Mouse (Mus musculus): ENCODE data around the gene Paxbp1. TPM values are rescaled to one million over a fixed set of nuclear protein-coding genes. Genes with fewer than 3 reads are reported as not detected.
A peak's percentile ranks its signal among the peaks of the same experiment; 100 is the strongest.

The Paxbp1 gene
- polyA plus RNA-seq, 1 experiment: 2.1 TPM

DNA sequence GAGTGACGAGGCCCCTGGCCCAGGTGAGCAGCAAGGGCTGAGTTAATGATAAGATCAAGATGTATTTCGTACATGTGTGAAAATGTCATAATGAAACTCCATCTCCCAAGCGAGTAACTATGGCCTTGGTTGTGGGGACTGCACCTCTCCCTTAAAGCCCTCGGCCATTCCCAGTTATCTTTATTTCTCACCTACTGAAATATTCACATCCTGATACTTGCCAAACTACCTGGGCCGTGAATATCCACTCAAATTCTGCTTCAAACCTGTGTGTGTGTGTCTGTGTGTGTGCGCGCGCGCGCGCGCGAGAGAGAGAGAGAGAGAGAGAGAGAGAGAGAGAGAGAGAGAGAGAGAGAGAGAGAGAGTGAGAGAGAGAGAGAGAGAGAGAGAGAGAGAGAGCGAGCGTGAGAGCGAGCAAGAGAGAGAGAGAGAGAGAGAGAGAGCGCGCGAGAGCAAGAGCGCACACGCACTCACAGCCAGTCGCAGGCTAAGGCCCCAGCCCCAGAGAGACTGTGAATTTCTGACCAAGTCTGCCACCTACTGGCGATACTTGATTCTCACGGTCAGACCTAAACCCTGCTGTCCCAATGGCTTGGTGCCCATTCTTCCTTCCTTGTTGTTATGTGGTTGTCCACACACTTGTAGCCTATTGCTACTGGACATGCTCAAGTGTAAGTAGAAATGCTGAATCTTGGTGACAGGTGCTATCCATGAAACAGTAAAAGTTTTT is 29.0 kb upstream of the Paxbp1 start:
- peaks cover 5% of the 10 kb centered on the region for H3K4me1 ChIP-seq (ENCODE audit: control insufficient read depth)
- peaks cover 19% of the 10 kb centered on the region for H3K27me3 ChIP-seq (ENCODE audit: control insufficient read depth)
- no peaks in the 10 kb centered on the region for H3K9me3 ChIP-seq (ENCODE audit: control insufficient read depth, low read length)
- no peak for TF ChIP-seq TAL1 (IDR thresholded peaks at IDR 0.05; ENCODE audit: low read length)
- TF ChIP-seq GATA1 (IDR thresholded peaks at IDR 0.05; ENCODE audit: low read length): no peak
- H3K4me3 ChIP-seq (replicated peaks): no peak overlapping the region
- no peaks in the 10 kb centered on the region for H3K36me3 ChIP-seq (ENCODE audit: control insufficient read depth)

DNA sequence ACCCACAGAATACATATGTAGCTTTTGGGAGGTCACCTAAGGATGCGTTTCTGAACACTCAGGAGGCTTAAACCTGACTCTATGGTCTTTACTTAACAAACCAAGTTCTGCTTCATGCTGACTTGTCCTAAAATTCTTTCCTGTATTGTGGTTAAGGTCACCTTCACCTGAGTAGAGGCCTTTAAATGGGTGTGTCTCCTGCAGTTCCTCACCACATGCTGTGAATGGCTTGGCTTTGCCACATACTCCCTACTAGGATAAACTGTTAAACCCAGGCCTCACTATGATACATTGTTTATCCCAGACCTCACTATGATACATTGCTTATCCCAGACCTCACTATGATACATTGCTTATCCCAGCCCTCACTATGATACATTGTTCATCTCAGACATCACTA is 27.9 kb upstream of the Paxbp1 start:
- Histone ChIP-seq H3K9me3 (ENCODE audit: control insufficient read depth, low read length) (no peaks in the 10 kb centered on the region), H3K36me3 (ENCODE audit: control insufficient read depth) (no peaks in the 10 kb centered on the region), H3K4me3 (replicated peaks) (no peak overlapping the region), H3K4me1 (ENCODE audit: control insufficient read depth) (peaks cover 5% of the 10 kb centered on the region), H3K27me3 (ENCODE audit: control insufficient read depth) (peaks cover 24% of the 10 kb centered on the region)
- TF ChIP-seq TAL1 (IDR thresholded peaks at IDR 0.05; ENCODE audit: low read length): no peak
- TF ChIP-seq GATA1 (IDR thresholded peaks at IDR 0.05; ENCODE audit: low read length): no peak

DNA sequence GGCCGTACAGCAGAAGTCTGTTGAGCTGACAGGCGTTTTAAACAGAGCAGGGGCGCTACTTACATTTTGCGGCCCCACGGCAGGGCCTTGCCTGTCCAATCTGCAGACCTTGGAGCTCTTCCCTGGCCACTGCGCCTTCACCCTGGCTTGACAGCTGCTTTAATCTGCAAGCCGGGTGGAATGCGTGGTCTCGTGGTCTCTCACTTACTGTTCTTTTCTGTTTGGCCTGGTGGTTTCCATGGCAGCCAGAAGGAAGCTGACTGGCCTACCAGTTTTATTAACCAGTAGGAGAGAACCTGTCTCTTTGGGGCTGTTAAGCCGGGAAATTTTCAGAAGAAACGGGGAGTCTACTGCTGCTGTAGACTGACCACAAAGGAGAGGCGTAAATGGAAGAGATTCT is 24.6 kb upstream of the Paxbp1 start:
- no peaks in the 10 kb centered on the region for H3K36me3 ChIP-seq (ENCODE audit: control insufficient read depth)
- H3K4me3 ChIP-seq (replicated peaks): no peak overlapping the region
- no peak for TF ChIP-seq GATA1 (IDR thresholded peaks at IDR 0.05; ENCODE audit: low read length)
- no peak for TF ChIP-seq TAL1 (IDR thresholded peaks at IDR 0.05; ENCODE audit: low read length)
- H3K9me3 ChIP-seq (ENCODE audit: control insufficient read depth, low read length): no peaks in the 10 kb centered on the region
- peaks cover 7% of the 10 kb centered on the region for H3K4me1 ChIP-seq (ENCODE audit: control insufficient read depth)
- H3K27me3 ChIP-seq (ENCODE audit: control insufficient read depth): peaks cover 37% of the 10 kb centered on the region

DNA sequence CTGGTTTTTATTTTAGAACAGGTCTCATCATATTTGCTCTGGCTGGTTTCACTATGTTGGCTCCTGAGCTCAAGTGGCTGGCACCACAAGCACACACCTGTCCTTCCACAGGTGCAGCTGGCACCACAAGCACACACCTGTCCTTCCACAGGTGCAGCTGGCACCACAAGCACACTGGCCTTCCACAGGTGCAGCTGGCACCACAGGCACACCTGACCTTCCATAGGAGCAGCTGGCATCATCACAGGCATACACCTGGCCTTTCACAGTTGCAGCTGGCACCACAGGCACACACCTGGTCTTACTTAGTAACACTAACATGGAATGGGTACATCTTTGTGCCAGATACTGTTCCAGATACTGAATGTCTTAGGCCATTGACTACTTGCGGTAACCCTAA is 22.8 kb upstream of the Paxbp1 start:
- H3K4me3 ChIP-seq (replicated peaks): no peak overlapping the region
- peaks cover 37% of the 10 kb centered on the region for H3K27me3 ChIP-seq (ENCODE audit: control insufficient read depth)

DNA sequence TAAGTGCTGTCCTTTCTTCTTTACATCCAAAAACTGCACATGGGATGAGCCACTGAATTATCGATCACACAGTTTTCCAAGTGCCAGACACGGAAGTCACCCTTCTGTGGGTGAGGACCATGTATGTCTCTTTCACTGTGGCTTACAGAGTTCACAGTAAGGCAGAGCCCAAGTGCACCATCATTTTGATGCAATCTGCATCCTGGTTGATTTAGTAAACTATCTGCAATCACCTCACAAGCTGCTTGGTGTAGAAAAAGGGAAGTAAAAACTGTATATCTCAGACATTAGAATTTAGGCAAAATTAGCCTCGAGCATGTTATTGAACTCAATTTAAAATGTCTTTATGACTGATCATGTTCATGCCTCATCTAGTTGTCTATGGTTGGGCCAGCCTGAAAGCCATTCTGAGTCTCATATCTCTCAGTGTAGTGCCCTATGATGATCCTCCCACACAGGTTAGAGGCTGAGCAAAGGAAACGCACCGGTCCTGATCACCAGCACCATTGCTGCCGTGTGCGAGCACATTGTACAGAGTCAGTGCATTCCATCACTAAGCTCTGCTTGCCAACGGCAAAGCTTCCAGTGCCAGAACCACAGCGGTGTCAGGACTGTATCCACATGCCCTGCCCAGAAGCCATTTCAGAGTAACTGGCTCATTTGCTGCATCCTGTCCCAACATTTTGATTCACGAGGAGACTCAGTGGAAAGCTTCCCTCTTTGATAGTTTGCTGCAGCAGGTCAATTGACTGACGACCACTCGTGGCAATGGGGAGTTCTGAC is 20.4 kb upstream of the Paxbp1 start:
- peaks cover 12% of the 10 kb centered on the region for H3K4me1 ChIP-seq (ENCODE audit: control insufficient read depth)
- H3K36me3 ChIP-seq (ENCODE audit: control insufficient read depth): no peaks in the 10 kb centered on the region
- no peaks in the 10 kb centered on the region for H3K9me3 ChIP-seq (ENCODE audit: control insufficient read depth, low read length)
- peaks cover 27% of the 10 kb centered on the region for H3K27me3 ChIP-seq (ENCODE audit: control insufficient read depth)
- no peak overlapping the region for H3K4me3 ChIP-seq (replicated peaks)
- TF ChIP-seq GATA1 (IDR thresholded peaks at IDR 0.05; ENCODE audit: low read length) (no peak), TAL1 (IDR thresholded peaks at IDR 0.05; ENCODE audit: low read length) (no peak)

More for the DNA sequence above, 22.8 kb upstream of the Paxbp1 start:
- Histone ChIP-seq H3K9me3 (ENCODE audit: control insufficient read depth, low read length) (no peaks in the 10 kb centered on the region), H3K4me1 (ENCODE audit: control insufficient read depth) (peaks cover 2% of the 10 kb centered on the region; the same call in 1 of the 2 replicates), H3K36me3 (ENCODE audit: control insufficient read depth) (no peaks in the 10 kb centered on the region)
- TF ChIP-seq TAL1 (IDR thresholded peaks at IDR 0.05; ENCODE audit: low read length) (no peak), GATA1 (IDR thresholded peaks at IDR 0.05; ENCODE audit: low read length) (no peak)

DNA sequence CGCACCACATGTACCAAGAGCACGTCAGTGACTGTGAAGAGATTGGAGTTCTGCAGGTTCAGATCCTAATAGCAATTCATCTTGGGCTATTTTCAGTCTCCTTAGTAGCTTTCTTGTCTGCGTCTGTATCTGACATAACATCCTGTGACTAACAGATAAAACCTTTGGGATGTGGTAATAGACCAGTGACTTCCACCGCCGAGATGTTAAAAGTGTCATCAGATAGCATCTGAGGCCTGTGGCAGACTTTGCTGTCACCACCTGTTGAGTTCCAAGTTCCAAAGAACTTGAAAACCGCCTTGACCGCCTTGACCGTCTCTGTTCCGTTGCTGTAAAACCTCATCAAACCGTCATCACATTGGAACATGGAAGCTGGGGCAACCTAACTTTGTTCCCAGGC is 19.4 kb upstream of the Paxbp1 start:
- TF ChIP-seq GATA1 (IDR thresholded peaks at IDR 0.05; ENCODE audit: low read length): no peak
- no peak for TF ChIP-seq TAL1 (IDR thresholded peaks at IDR 0.05; ENCODE audit: low read length)
- no peaks in the 10 kb centered on the region for H3K9me3 ChIP-seq (ENCODE audit: control insufficient read depth, low read length)
- no peak overlapping the region for H3K4me3 ChIP-seq (replicated peaks)
- peaks cover 23% of the 10 kb centered on the region for H3K27me3 ChIP-seq (ENCODE audit: control insufficient read depth)
- H3K36me3 ChIP-seq (ENCODE audit: control insufficient read depth): no peaks in the 10 kb centered on the region
- peaks cover 18% of the 10 kb centered on the region for H3K4me1 ChIP-seq (ENCODE audit: control insufficient read depth)

DNA sequence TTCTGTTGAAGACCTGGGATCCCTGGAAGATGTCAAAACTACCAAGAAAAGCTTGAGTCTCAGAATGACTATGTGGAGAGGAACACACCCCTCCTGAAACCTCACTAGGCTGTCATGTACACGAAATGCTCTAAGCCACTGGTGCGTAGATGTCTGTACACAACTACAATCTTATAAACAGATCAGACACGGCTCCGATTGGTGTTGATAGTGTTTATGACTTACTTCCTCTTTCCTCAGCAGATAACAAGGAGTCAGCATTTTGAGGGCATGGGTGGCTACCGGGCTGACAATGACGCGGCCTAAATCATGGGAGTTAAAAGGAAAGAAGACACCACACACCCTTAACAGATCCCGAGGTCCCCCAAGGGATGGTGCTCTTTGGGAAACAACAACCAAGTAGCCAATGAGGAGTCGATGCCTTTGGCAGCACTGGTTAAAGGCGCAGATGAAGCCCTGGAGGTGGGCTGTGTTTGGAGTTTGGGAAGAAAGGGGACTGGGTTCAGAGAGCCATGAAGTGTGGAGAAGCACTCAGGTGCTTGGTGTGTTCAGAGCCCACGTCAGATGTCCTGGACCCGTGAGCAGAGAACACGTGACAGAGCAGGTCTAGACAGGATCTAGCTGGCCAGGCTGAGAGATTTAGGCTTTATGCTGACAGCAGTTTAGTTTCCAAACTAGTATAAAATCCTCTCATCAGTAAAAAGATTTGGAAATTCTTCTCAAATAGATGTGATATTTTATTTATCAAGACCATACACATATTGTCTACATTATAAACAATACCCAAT is 17.4 kb upstream of the Paxbp1 start:
- TF ChIP-seq GATA1 (IDR thresholded peaks at IDR 0.05; ENCODE audit: low read length): no peak
- TF ChIP-seq TAL1 (IDR thresholded peaks at IDR 0.05; ENCODE audit: low read length): no peak
- Histone ChIP-seq H3K4me1 (ENCODE audit: control insufficient read depth) (peaks cover 34% of the 10 kb centered on the region), H3K4me3 (replicated peaks) (no peak overlapping the region), H3K9me3 (ENCODE audit: control insufficient read depth, low read length) (no peaks in the 10 kb centered on the region), H3K27me3 (ENCODE audit: control insufficient read depth) (peaks cover 14% of the 10 kb centered on the region), H3K36me3 (ENCODE audit: control insufficient read depth) (no peaks in the 10 kb centered on the region)

DNA sequence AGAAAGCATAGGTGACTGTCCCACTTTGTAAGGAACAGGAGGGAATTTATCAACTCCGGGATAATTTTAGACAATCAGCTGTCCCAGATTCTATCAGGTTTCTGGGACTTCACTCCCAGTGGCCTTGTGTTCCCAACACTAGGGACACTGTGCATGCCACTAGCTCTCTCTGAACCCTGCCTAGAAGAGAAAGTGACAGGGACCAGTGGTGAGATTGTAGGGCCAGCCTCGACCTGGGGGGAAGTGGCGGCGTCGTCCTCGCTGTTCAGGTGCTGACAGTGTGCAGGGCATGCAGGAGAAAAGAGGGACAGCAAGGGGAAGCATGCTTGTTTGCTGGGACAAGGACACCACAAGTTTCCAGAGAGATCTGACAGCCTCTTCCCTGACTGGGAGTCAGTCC is 13.4 kb upstream of the Paxbp1 start:
- no peaks in the 10 kb centered on the region for H3K9me3 ChIP-seq (ENCODE audit: control insufficient read depth, low read length)
- no peak overlapping the region for H3K4me3 ChIP-seq (replicated peaks)
- peaks cover 7% of the 10 kb centered on the region for H3K27me3 ChIP-seq (ENCODE audit: control insufficient read depth)
- no peak for TF ChIP-seq TAL1 (IDR thresholded peaks at IDR 0.05; ENCODE audit: low read length)
- no peak for TF ChIP-seq GATA1 (IDR thresholded peaks at IDR 0.05; ENCODE audit: low read length)
- H3K36me3 ChIP-seq (ENCODE audit: control insufficient read depth): no peaks in the 10 kb centered on the region
- H3K4me1 ChIP-seq (ENCODE audit: control insufficient read depth): peaks cover 63% of the 10 kb centered on the region

DNA sequence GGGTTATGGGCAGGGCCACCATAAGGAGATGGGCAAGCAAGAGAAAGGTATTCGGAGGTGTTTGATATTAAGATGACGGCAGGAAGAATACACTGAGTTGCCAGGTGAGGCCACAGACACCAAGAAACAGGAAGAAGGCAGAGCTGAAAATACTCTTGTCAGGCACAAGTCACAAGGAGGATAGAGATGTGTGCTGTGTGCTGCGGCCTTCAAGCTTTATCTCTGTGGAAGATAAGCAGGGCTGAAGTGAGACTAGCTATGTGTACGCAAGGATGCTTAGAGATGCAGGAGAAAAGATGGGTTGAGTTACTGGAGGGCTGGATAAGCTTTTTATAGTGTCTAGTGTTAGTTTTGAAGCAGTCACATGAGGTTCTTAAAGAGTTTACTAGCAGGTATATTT is 12.9 kb upstream of the Paxbp1 start:
- H3K27me3 ChIP-seq (ENCODE audit: control insufficient read depth): peaks cover 7% of the 10 kb centered on the region
- H3K4me1 ChIP-seq (ENCODE audit: control insufficient read depth): peaks cover 63% of the 10 kb centered on the region
- H3K36me3 ChIP-seq (ENCODE audit: control insufficient read depth): no peaks in the 10 kb centered on the region
- no peaks in the 10 kb centered on the region for H3K9me3 ChIP-seq (ENCODE audit: control insufficient read depth, low read length)
- peak overlapping the region; percentile 54 for H3K4me3 ChIP-seq (replicated peaks)
- TF ChIP-seq GATA1 (IDR thresholded peaks at IDR 0.05; ENCODE audit: low read length) (no peak; the same call in 1 of the 2 replicates), TAL1 (IDR thresholded peaks at IDR 0.05; ENCODE audit: low read length) (no peak)
